Mouse (Mus musculus): Measurements from ENCODE around the gene Ubl7. TPM values are rescaled to one million over a fixed set of nuclear protein-coding genes. Genes with fewer than 3 reads are reported as not detected.

Gene Ubl7
- total and polyA plus RNA-seq, 3 experiments = 24.7 to 81.1 (median 37.3) TPM

GRCm38 (mm10) chr9:57937171-57937570, 26.4 kb downstream of the Ubl7 start:
- H3K9ac ChIP-seq (ENCODE audit: insufficient read depth, low read depth) = no peak overlapping the region
- peaks cover 24 to 62% of the 10 kb centered on the region in 2 experiments for H3K4me1 ChIP-seq (ENCODE audit: control insufficient read depth in 1 of 2, insufficient read depth in 2 of 2)
- H3K27ac ChIP-seq (ENCODE audit: insufficient read depth, low read depth) = peak overlapping the region; percentile 36
- H3K36me3 ChIP-seq (replicated peaks in 1 of 2; ENCODE audit: control insufficient read depth in 1 of 2, insufficient read depth in 1 of 2, low read length in 1 of 2) = peaks cover 15 to 21% of the 10 kb centered on the region in 2 experiments
- no peak for TF ChIP-seq MAZ (IDR thresholded peaks at IDR 0.05; ENCODE audit: low read depth, low read length)
- TF ChIP-seq ZKSCAN1 (IDR thresholded peaks at IDR 0.05; ENCODE audit: borderline replicate concordance, low read depth, low read length) = no peak
- TF ChIP-seq ZNF384 (IDR thresholded peaks at IDR 0.05; ENCODE audit: low read depth, low read length) = no peak
- no peak for TF ChIP-seq SIN3A (IDR thresholded peaks at IDR 0.05; ENCODE audit: low read length)
- TF ChIP-seq PAX5 (IDR thresholded peaks at IDR 0.05; ENCODE audit: low read length) = no peak
- TF ChIP-seq GABPA (IDR thresholded peaks at IDR 0.05; ENCODE audit: insufficient replicate concordance, low read depth, low read length) = no peak
- no peak for TF ChIP-seq ETS1 (conservative IDR thresholded peaks at IDR 0.05; ENCODE audit: low read depth, low read length)
- no peak for TF ChIP-seq NELFE (IDR thresholded peaks at IDR 0.05; ENCODE audit: low read depth, low read length)
- no peak for TF ChIP-seq USF1 (IDR thresholded peaks at IDR 0.05; ENCODE audit: low read depth, low read length)
- no peak for TF ChIP-seq NRF1 (IDR thresholded peaks at IDR 0.05; ENCODE audit: low read depth, low read length)
- no peak overlapping the region for H3K4me2 ChIP-seq (ENCODE audit: insufficient read depth, low read depth, poor library complexity, severe bottlenecking)
- no peaks in the 10 kb centered on the region for H3K9me3 ChIP-seq (replicated peaks; ENCODE audit: low read length)
- H3K4me3 ChIP-seq (replicated peaks in 1 of 3; ENCODE audit: low read depth in 2 of 3, low read length in 2 of 3, poor library complexity in 1 of 3) = no peak overlapping the region
- DNase-seq (ENCODE audit: extremely low read depth) = no peak
- H3K27me3 ChIP-seq (replicated peaks) = no peaks in the 10 kb centered on the region
- peaks cover 38% of the 10 kb centered on the region for H3K79me2 ChIP-seq (replicated peaks; ENCODE audit: control insufficient read depth, extremely low read depth, insufficient read depth, poor library complexity, severe bottlenecking)
- dilution Hi-C loops (cut with MboI; ENCODE audit: extremely low pct_ligation_motif_present, extremely low pct_unique_long_range_greater_than_20kb, low sequenced_read_pairs) (no loop called here), in situ Hi-C loops (cut with MboI; ENCODE audit: low pct_ligation_motif_present, low pct_unique_long_range_greater_than_20kb, low sequenced_read_pairs) (loop anchor here (5.0 kb wide), 1 partner anchor 55 kb away; no protein-coding TSS in a partner anchor)

GRCm38 (mm10) chr9:57937651-57938050, 26.9 kb downstream of the Ubl7 start:
- dilution Hi-C loops (cut with MboI; ENCODE audit: extremely low pct_ligation_motif_present, extremely low pct_unique_long_range_greater_than_20kb, low sequenced_read_pairs) (no loop called here), in situ Hi-C loops (cut with MboI; ENCODE audit: low pct_ligation_motif_present, low pct_unique_long_range_greater_than_20kb, low sequenced_read_pairs) (loop anchor here (5.0 kb wide), 1 partner anchor 55 kb away; no protein-coding TSS in a partner anchor)
- Histone ChIP-seq H3K4me3 (replicated peaks in 1 of 3; ENCODE audit: low read depth in 2 of 3, low read length in 2 of 3, poor library complexity in 1 of 3) (no peak overlapping the region), H3K27ac (ENCODE audit: insufficient read depth, low read depth) (no peak overlapping the region; the same call in 1 of the 2 replicates), H3K9ac (ENCODE audit: insufficient read depth, low read depth) (no peak overlapping the region; the same call in 1 of the 2 replicates), H3K9me3 (replicated peaks; ENCODE audit: low read length) (no peaks in the 10 kb centered on the region), H3K79me2 (replicated peaks; ENCODE audit: control insufficient read depth, extremely low read depth, insufficient read depth, poor library complexity, severe bottlenecking) (peaks cover 43% of the 10 kb centered on the region), H3K36me3 (replicated peaks in 1 of 2; ENCODE audit: control insufficient read depth in 1 of 2, insufficient read depth in 1 of 2, low read length in 1 of 2) (peaks cover 15 to 26% of the 10 kb centered on the region in 2 experiments), H3K27me3 (replicated peaks) (no peaks in the 10 kb centered on the region), H3K4me2 (ENCODE audit: insufficient read depth, low read depth, poor library complexity, severe bottlenecking) (peak overlapping the region; percentile 72; the same call in 1 of the 2 replicates), H3K4me1 (ENCODE audit: control insufficient read depth in 1 of 2, insufficient read depth in 2 of 2) (peaks cover 20 to 58% of the 10 kb centered on the region in 2 experiments)
- TF ChIP-seq JUN (IDR thresholded peaks at IDR 0.05; ENCODE audit: insufficient read depth, low read depth, low read length) (no peak), CTCF (conservative IDR thresholded peaks at IDR 0.05 in 1 of 2, IDR thresholded peaks at IDR 0.05 in 1 of 2; ENCODE audit: low read depth in 2 of 2, low read length in 2 of 2) (no peak), ELF1 (IDR thresholded peaks at IDR 0.05; ENCODE audit: low read depth, low read length) (no peak), ETS1 (conservative IDR thresholded peaks at IDR 0.05; ENCODE audit: low read depth, low read length) (no peak), USF1 (IDR thresholded peaks at IDR 0.05; ENCODE audit: low read depth, low read length) (no peak), KAT2A (IDR thresholded peaks at IDR 0.05; ENCODE audit: insufficient replicate concordance, low read length) (no peak), MXI1 (IDR thresholded peaks at IDR 0.05; ENCODE audit: low read depth, low read length) (no peak), PAX5 (IDR thresholded peaks at IDR 0.05; ENCODE audit: low read length) (no peak), POLR2AphosphoS2 (IDR thresholded peaks at IDR 0.05; ENCODE audit: low read depth, low read length) (no peak), TCF12 (IDR thresholded peaks at IDR 0.05; ENCODE audit: low read depth, low read length) (no peak), ZNF384 (IDR thresholded peaks at IDR 0.05; ENCODE audit: low read depth, low read length) (no peak), MAX (IDR thresholded peaks at IDR 0.05; ENCODE audit: low read length) (no peak), EP300 (IDR thresholded peaks at IDR 0.05; ENCODE audit: low read length) (no peak)
- no peak for DNase-seq (ENCODE audit: extremely low read depth)
